Mouse (Mus musculus): ENCODE data around the gene Plk5.

DNA sequence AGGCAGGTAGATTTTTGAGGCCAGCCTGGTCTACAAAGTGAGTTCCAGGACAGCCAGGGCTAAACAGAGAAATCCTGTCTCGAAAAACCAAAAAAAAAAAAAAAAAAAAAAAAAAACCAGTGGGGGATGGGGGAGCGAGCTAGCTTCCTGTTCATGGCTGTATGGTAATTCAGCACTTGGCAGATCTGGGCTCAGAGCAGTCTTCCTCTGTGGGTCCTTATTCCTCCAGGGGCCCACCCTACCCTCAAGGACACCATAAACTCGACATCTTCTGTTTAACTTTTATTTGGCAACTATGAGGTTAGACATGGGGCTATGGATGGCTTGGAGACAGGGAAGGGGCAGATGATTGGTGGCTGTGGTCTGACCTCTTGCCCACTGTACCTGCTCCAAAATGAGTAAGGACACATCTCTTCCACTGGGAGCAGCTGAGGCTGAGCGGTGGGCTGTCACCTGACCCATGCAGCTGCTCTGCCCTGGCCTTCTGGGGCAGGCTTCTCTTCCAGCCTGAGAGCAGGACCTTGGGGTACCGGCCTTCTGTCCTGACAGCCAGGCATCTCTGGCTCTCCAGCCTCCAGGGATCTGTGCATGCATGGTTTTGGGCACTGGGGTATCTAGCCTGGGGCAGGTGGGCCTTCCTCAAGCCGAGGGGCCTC, 35.1 kb upstream of the Plk5 start:
- no peak for TF ChIP-seq CTCF (IDR thresholded peaks at IDR 0.05; ENCODE audit: insufficient read depth, low read length)
- no peak for TF ChIP-seq POLR2A (IDR thresholded peaks at IDR 0.05; ENCODE audit: borderline replicate concordance, extremely low read depth, low read depth, low read length)

All from lung, adult 2 months (tissue).